Mouse (Mus musculus) cerebral cortex, adult 2 months (tissue): ENCODE measurements around the gene C2cd4c.

Experiments used
- WGBS: fragments of 180-500 bp; shearing (Covaris S2); methylation state at CpG from one replicate; pipeline ENCODE4 v1.1.7; 2018; 5-methylcytosine and 5-hydroxymethylcytosine counted together

C2cd4c gene

GRCm38 (mm10) chr10:79578891-79579290 lies 34.9 kb downstream of the C2cd4c start:
- WGBS = 75% methylated on average over 7 of the region's 7 CpGs

DNA sequence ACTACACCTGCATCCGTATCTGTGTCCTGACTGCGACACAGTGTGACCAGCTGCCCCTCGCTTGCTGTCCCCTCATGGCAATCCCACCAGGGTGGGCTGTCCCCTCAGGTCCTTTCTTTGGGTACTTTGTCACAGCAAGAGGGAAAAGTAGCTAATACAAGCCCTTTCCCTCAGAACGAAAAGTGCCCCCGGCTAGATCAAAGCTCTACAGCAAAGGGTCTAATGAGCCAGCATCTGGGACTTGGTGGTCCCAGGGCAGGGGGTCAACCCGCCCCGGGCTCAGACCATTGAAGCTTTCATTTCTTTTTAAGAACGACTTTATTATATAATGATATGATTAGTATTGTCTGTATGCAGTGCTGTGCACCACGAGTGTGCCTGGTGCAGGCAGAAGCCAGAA lies 35.5 kb downstream of the C2cd4c start:
- WGBS = 53% methylated on average over 9 of the region's 9 CpGs

DNA sequence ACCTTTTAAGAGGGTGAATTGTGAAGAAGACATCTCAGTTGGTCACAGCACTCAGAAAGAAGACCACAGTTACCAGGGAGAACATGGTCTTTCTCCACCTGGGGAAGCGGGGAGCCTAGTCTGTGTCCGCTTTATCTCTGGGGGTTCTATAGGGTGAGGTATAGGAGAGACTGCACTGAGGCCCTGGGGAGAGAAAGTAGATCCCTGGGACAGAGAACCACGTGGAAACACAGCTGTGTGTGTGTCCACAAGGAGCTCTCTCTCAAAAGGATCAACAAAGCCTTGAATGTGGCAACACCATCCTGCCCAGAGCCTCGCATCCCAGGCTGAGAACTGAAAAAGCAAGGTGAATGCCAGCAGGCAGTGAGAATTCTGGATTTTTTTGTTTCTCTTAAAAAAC lies 36.4 kb downstream of the C2cd4c start:
- WGBS = 70% methylated on average over 4 of the region's 4 CpGs

DNA sequence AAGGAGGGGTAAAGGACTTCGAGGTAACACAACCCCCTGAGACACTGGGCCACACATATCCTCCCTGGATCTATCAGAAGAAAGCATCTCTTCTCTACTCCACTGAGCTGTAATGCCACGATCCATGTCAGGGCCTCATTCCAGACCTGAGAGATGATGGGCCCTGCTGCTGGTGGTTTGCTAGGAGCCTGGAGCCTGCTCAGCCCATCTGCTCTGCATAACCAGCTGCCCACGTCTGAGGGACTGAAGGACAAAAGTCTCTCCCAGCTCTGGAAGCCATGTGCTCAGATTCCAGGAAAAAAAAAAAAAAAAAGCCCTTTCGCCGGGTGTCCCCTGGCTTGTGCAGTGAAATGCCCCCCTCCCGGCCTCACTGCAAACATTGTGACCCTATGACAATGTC lies 38.1 kb downstream of the C2cd4c start:
- 62% methylated on average over 6 of the region's 6 CpGs for WGBS

DNA sequence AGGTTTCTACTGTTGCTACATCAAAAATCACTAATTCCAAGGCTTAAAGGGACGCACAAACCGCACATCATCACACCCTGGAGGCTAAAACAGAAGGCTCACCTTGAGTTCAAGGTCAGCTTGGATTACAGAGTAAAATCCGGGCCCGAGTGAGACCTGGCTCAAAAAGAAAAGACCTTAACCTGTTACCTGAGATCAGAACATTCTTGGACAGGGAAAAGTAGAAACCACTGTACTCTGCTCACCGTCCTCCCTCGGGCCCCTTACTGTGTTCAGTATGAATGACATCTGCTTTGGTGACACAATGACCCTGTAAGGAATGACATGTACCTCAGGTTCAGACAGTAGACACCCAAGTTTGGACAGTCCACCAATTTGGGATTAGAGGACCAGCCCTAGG lies 39.0 kb downstream of the C2cd4c start:
- 95% methylated on average over 6 of the region's 6 CpGs for WGBS

DNA sequence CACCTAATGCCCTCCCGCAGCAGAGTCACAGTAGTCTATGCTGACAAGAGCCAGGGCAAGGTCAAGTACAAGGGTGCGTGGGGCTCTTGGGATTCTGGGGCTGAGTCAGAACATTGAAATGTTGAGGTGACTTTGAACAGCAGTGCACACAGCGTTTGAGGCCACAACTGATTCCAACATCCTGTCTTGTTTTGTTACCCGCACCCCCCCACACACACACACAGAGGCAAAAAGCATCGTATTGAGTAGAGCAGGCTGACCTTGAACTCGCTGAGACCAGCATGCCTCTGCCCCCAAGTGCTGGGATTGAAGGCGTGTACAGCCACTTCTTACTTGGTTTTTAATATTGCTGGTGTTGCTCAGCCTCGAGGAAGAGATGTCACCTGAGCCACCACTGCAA lies 39.5 kb downstream of the C2cd4c start:
- 82% methylated on average over 8 of the region's 8 CpGs for WGBS

GRCm38 (mm10) chr10:79573611-79574010 lies 40.2 kb downstream of the C2cd4c start:
- 92% methylated on average over 6 of the region's 6 CpGs for WGBS

GRCm38 (mm10) chr10:79571314-79571713 lies 42.5 kb downstream of the C2cd4c start:
- WGBS = 97% methylated on average over 2 of the region's 2 CpGs

DNA sequence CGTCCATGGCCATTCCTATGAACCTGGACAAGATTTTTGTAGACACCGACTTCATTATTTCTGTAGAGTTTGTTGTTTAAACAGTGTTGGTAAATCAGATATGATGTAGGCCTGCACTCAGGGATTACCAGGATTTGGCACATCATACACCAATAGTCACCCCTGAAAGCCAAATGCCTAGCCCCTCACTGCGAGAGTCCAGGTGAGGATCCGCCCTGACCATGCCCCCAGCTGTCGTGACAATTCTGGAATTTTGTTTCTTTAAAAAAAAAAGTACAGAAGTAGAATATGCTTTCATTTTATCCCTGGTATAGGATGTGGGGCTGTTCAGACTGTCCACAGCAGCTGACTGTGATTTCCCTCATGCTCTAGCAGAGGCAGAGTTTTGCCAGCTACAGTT lies 43.9 kb downstream of the C2cd4c start:
- WGBS = 93% methylated on average over 5 of the region's 5 CpGs

DNA sequence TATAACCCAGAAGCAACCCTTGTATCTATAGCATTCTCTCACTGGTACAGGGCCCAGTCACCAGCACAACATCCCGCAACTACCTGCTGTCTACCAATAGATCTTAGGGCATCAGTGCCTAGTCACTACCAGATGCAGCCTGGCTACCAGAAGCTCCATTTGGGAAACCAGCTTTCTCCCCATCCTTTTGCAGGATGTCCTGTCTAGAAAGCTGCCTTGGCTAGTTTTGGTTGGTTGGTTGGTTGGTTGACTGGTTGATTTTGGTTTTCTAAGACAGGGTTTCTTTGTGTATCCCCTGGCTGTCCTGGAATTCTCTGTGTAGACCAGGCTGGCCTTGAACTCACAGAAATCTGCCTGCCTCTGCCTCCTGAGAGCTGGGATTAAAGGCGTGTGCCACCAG lies 54.1 kb downstream of the C2cd4c start:
- WGBS = 86% methylated on average over 2 of the region's 2 CpGs

- WGBS = 95% methylated on average over 5 of the region's 5 CpGs
Measured at GRCm38 (mm10) chr10:79557496-79557895, 56.3 kb downstream of the C2cd4c start.

DNA sequence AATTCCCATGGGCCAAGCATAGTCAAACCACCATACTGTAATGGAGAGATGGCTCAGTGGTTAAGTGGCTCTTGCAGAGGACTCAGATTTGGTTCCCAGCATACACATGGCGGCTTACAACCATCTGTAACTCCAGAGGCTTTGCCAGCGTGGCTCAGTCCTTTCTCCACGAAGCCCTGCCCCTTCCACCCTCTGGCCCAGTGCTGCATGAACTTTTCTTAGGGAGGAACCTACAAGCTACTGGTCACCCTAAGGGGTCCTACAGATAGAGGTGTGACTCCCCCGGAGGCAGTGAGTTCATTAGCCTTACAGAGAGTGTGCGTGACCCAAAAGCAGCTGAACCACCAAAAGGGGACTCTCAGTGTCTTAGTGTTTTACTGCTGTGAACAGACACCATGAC lies 56.9 kb downstream of the C2cd4c start:
- WGBS = 93% methylated on average over 5 of the region's 5 CpGs
